Mouse (Mus musculus) leukemia stem cell, adult 10-12 weeks (primary cell): Measurements from ENCODE around the gene Ccdc40. TPM values are rescaled to one million over a fixed set of nuclear protein-coding genes. Genes with fewer than 3 reads are reported as not detected.

Source experiments
- polyA plus RNA-seq: library from polyadenylated mRNA; stranded (reverse); fragments of >175 nt; gene quantifications from 2 replicates; pipeline ENCODE4 v1.2.3, GENCODE M21; 2012; ENCODE audit warnings: low replicate concordance

The Ccdc40 gene
- 0.17 and 0.55 TPM in 2 replicates for polyA plus RNA-seq

GRCm38 (mm10) chr11:119228091-119228781 is at the start of gene Ccdc40, which contains the start of gene Tbc1d16:
Gene Ccdc40, plus strand, starts transcription at chr11:119228572.
Gene Tbc1d16, minus strand, starts transcription at chr11:119228499.

DNA sequence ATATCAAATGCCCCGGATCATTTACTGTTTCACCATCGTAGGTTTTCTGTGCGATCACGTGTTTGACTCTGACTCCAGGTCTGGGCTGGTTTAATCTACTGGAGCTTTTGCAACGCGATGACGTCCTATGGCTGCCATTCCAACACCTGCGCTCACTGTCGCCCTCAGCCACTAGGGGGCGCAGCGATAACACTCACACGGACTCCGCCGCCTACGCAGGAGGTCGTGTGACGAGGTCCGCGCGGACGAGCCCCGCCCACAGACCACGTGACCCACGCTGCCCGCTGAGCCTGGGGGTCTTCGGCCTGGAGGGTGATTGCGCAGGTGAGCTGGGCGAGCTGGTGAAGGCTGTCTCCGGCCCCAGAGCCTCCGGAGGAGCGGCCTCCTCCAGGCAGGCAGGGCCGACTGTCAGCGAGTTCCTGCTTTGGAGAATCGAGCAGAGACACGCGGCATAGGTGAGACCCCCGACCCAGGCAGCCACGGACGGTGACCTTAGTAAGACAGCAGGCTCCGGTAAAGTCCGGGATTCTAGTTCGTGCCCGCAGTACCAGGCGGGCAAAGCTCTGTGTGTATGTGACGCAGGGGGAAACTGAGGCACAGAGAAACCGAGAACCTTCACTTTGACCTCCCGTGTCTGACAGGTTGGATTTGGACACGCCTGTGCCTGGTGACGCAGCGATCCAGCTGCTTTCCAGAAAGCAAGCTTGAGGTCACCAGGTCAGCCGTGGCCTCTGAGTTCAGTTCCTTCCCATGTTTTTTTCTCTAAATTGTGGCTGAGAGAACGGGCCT is 39.6 kb downstream of the Ccdc40 start, which contains the start of gene Gaa:
Gene Gaa, plus strand, starts transcription at position 120 of the 789 bp plus-strand sequence.

GRCm38 (mm10) chr11:119299391-119300245 is 71.2 kb downstream of the Ccdc40 start, which contains the start of gene Eif4a3:
Gene Eif4a3, minus strand, starts transcription at chr11:119300089.

DNA sequence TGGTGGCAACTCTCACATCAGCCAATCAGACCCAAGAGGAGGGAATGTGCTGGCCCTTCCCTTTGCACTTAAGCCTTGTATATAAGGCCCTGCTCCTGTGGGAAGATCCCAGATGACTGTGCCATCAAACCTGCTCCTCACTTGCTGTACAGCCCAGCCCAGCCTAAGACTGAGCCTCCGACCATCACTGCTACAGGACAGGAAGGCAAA is 79.2 kb downstream of the Ccdc40 start, which contains the start of gene Card14:
Gene Card14, plus strand, starts transcription at position 111 of the 210 bp plus-strand sequence.

Other genes with a start within 250 kb of the Ccdc40 start
- 0.15 TPM in 1 of 2 replicates, not detected in the other for gene Enpp7, start 240.4 kb upstream of the Ccdc40 start, polyA plus RNA-seq
- gene Cbx2, start 205.6 kb upstream of the Ccdc40 start, polyA plus RNA-seq, result 1.2 and 1.5 TPM in 2 replicates
- gene Cbx8, start 187.6 kb upstream of the Ccdc40 start, polyA plus RNA-seq, result 4.2 and 7.3 TPM in 2 replicates
- 23.6 and 73.5 TPM in 2 replicates for gene Cbx4, start 142.4 kb upstream of the Ccdc40 start, polyA plus RNA-seq
- 1.6 and 2.1 TPM in 2 replicates for gene Tbc1d16, start 73 bp upstream of the Ccdc40 start, polyA plus RNA-seq
- 41.1 and 120 TPM in 2 replicates for gene Gaa, start 39.3 kb downstream of the Ccdc40 start, polyA plus RNA-seq
- 74.7 and 84.1 TPM in 2 replicates for gene Eif4a3, start 71.5 kb downstream of the Ccdc40 start, polyA plus RNA-seq
- gene Card14, start 79.2 kb downstream of the Ccdc40 start, polyA plus RNA-seq, result 0.09 TPM in 1 of 2 replicates, not detected in the other
- 14.9 and 42.3 TPM in 2 replicates for gene Sgsh, start 127.0 kb downstream of the Ccdc40 start, polyA plus RNA-seq
- 1.4 and 2.1 TPM in 2 replicates for gene Slc26a11, start 127.0 kb downstream of the Ccdc40 start, polyA plus RNA-seq
- 4.5 and 10.0 TPM in 2 replicates for gene Rnf213, start 164.5 kb downstream of the Ccdc40 start, polyA plus RNA-seq